Mouse (Mus musculus): ENCODE measurements at regions not wholly inside any gene's neighbourhood (a gene's known extent, or its start where the extent isn't known, plus 50 kb on each side); places are given as distances from the start of the nearest gene placed in this dataset.
A peak's percentile ranks its signal among the peaks of the same experiment; 100 is the strongest.
"Not testable (repeated sequence)": the region's sequence is repeated elsewhere in the genome, so short reads cannot be mapped to it uniquely, and the experiment has no call there.

DNA sequence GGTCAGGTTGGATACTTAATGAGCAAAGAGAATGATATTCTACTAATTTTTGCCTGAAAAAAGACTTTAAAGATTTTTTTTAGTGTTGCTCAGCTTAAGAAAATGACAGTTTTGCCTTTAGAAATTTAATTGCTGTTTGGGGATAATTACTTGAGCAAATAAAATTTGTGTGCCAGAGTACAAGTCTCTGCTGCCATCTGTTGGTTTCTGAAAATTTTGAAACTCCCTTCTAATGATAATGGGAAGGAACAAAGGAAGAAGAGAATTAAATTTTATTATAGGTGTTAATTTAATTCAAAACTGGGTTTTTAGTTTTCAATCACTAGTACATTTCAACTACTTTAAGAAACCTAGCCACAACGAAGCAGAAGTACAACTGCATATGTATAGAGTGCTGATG lies 94.1 kb downstream of the Gm17521 start:
- intact Hi-C loops (cut with DNase I), result no loop called here
- no peak overlapping the region for H3K27ac ChIP-seq
- peak; percentile 31 for TF ChIP-seq CTCF (IDR thresholded peaks at IDR 0.05)
- DNase-seq (ENCODE audit: extremely low spot score in 1 of 2, low spot score in 2 of 2), result no peak
- H3K4me3 ChIP-seq, result no peak overlapping the region

DNA sequence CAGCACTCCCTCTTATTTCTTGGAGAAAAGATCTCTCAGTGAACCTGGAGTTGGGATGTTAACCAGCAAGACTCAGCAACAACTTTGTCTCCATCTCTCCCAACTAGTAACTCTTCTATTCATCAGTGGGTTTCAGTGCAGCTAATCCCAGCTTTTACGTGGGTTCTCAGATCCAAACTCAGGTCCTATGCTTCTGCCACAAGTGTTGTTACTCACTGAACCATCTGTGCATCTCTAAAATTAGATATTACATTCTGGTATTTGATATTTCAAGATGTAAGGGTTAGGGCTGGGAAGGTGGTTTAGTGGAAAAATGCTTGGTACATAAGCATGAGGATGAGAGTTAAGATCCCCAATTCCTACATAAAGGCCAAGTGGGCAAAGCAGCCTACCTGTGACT lies 136.8 kb downstream of the Gm17521 start:
- H3K27ac ChIP-seq, result no peak overlapping the region
- no peak for TF ChIP-seq CTCF (IDR thresholded peaks at IDR 0.05)
- no peak for DNase-seq (ENCODE audit: extremely low spot score in 1 of 2, low spot score in 2 of 2)
- intact Hi-C loops (cut with DNase I), result no loop called here
- no peak overlapping the region for H3K4me3 ChIP-seq

DNA sequence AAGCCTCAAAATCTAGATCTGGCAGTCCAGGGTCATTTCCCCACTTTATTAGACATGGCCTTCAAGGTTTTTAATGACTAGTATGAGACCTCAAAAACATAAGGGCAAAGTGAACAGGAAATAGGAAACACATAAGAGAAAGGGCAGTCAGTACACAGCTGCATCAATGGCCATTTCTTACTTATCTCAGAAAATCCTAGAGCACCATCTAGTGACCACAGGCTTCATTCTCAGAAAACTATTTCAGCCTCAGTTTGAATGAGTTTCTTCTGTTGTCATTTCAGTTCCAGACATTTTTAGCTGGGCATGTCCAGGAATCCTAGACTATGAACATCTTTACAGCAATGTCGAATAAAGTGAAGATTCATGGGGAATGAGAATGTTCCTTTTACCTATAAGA lies 175.0 kb downstream of the Gm17521 start:
- TF ChIP-seq CTCF (IDR thresholded peaks at IDR 0.05), result peak; percentile 28
- no peak overlapping the region for H3K27ac ChIP-seq
- intact Hi-C loops (cut with DNase I), result no loop called here
- H3K4me3 ChIP-seq, result no peak overlapping the region
- DNase-seq (ENCODE audit: extremely low spot score in 1 of 2, low spot score in 2 of 2), result no peak

DNA sequence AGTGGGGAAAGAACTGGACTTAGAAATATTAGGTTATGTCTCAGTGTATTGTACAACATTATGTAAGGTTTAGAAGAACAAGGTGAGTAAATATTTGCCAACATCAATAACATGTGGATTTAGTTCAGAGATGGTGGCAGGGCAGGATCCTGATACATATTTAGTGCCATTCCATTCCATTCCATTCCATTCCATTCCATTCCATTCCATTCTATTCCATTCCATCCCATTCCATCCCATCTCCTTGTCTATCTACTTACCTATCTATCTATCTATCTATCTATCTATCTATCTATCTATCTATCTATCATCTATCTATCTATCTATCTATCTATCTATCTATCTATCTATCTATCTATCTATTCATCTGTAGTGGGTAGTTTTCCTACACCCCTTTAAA lies 198.2 kb downstream of the Gm17521 start:
- H3K27ac ChIP-seq; intact Hi-C loops (cut with DNase I); H3K4me3 ChIP-seq; DNase-seq (ENCODE audit: extremely low spot score in 1 of 2, low spot score in 2 of 2): not testable (repeated sequence)

DNA sequence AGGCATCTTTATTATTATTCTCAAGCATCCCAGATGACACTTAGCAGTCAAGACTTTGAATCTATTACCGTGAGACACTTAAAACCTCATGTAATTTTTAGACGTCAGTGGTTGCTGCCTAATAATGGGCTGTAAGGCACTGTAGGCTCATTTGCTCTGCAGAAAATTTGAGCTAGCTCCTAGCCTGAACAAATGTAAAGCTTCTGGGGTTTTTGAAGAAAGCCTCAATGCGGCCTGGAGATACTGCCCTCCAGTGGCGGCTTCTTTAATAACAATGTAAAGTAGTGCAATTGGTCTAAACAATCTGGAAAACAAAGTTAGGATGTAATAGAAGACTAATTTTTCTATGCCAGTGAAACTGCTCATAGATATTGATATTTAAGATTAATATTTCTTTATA lies 203.4 kb downstream of the Gm17521 start:
- Histone ChIP-seq H3K27ac (no peak overlapping the region), H3K4me3 (no peak overlapping the region)
- DNase-seq (ENCODE audit: extremely low spot score in 1 of 2, low spot score in 2 of 2), result peak; percentile 9 to 24
- intact Hi-C loops (cut with DNase I), result no loop called here
- TF ChIP-seq CTCF (IDR thresholded peaks at IDR 0.05), result peak; percentile 60
